Mouse (Mus musculus): Measurements from ENCODE around the gene Rap1b. TPM values are rescaled to one million over a fixed set of nuclear protein-coding genes. Genes with fewer than 3 reads are reported as not detected.
"Not testable (repeated sequence)": the region's sequence is repeated elsewhere in the genome, so short reads cannot be mapped to it uniquely, and the experiment has no call there.

Gene Rap1b
- total RNA-seq (2022), result 10 to 100 TPM; 52.8 to 55.2 (median 53.2) TPM

DNA sequence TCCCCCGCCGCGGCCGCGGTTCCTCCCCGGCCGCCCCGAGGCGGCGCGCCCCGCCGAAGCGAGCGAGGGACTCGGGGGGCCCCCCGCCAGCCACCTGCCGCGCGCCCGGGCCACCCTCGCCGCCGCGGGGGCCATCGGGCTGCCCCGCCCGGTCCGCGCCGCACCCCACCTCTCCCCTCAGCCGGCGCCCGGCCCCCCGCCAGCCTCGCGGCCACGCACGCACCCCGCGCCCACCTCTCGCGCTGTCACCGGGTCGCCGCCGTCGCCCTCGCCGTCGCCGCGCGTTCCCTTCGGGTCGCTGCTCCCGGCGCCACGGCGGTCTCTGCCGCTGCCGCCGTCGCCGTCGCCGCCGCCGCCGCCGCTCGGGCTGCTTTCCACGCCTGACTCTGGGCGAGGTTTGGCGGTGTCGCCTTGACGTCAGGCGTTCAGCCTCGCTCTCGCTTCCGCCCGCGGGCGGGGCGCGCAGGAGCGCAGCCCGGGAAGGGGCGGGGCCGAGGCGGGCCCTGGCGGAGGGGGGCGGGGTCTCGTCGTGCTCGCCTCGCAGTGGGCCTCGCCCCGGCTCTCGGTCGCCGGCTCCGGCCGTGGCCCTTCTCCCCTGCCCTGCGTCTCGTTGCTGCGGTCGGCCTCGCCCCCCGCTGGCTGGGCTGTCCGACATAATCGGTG, at the start of gene Rap1b:
Gene Rap1b, minus strand, starts transcription at position 439 of the 663 bp plus-strand sequence.
- peak; percentile 80 to 93 for DNase-seq (ENCODE audit: low spot score in 2 of 2)

- no peak for DNase-seq (ENCODE audit: low spot score in 2 of 2)
These were observed 49.4 kb upstream of the Rap1b start for GRCm38 (mm10) chr10:117895186-117895585.

- DNase-seq (ENCODE audit: low spot score in 2 of 2), result no peak
These were observed 48.5 kb upstream of the Rap1b start for GRCm38 (mm10) chr10:117894114-117895035.

GRCm38 (mm10) chr10:117893128-117893527, 47.3 kb upstream of the Rap1b start:
- DNase-seq (ENCODE audit: low spot score in 2 of 2), result not testable (repeated sequence)

DNA sequence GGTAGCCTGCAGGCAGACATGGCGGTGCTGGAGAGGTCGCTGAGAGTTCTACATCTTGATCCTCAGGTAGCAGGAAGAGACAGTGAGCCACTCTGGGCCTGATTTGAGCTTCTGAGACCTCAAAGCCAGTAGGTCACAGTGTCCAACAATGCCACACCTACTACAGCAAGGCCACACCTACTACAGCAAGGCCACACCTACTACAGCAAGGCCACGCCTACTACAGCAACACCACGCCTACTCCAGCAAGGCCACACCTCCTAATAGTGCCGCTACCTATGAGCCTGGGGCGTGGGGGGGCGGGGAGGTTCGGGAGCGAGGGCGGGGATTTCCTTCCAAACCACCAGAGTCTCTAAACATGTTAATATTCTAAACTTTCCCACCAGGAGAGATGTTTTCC, 45.5 kb upstream of the Rap1b start:
- DNase-seq (ENCODE audit: low spot score in 2 of 2), result no peak

- no peak for DNase-seq (ENCODE audit: low spot score in 2 of 2)
These were observed 43.0 kb upstream of the Rap1b start for GRCm38 (mm10) chr10:117888822-117889221.

GRCm38 (mm10) chr10:117885358-117885757, 39.5 kb upstream of the Rap1b start:
- no peak for DNase-seq (ENCODE audit: low spot score in 2 of 2)

DNA sequence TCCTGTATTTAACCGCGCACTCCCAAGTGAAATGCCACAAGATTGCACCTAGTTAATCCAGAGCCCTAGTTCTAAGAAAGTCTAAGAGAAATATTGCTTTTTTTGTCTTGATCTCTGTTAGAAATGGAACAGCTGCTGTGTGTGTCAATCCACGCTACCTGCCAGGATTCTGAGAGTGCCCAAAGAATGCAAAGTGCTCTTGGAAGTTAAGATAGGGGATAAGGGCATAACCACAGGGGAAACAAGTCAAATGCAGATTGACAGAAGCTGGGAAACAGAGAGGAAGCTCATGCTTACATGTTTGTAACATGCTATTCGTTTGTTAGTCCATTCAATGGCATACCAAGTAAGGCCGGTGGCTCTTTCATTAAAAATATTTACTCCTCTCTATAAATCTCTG, 38.9 kb upstream of the Rap1b start:
- DNase-seq (ENCODE audit: low spot score in 2 of 2), result no peak

DNA sequence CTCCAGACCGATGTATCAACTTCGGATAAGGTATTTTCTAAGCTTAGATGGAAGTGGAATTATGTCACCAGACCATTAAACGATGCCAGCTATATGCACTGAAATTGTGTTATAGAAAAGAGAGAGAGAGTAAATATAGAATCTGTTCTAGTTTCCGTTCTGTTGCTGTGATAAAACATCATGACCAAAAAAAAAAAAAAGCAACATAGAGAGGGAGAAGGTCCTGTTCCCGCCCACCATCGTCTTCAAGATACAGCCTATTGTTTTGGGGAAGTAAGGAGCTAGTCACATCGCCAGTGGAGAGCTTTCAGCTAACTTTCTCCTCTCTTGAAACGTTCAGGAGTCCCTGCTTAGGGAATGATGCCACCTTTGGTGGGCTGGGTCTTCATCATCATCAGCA, 37.6 kb upstream of the Rap1b start:
- no peak for DNase-seq (ENCODE audit: low spot score in 2 of 2)

DNA sequence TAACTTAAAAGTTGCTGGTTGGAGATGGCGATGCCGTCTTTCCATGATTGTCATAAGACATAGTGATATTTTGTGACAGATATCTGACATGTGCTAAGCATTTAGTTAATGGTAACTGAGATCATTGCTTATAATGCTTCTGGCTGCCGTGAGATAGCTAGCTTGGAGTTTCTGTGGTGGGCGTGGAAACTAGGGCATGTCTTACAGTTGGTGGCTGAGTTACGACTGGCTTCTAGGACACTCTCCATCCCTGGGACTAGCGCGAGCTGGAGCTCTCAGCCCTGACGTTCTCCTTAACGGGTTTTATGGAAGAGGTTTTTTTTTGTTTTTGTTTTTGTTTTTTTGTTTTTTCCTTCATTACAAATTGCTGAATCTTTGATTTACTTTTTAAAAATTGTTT, 32.8 kb upstream of the Rap1b start:
- DNase-seq (ENCODE audit: low spot score in 2 of 2), result no peak

- DNase-seq (ENCODE audit: low spot score in 2 of 2), result peak in 1 of 2 experiments; percentile 26
These were observed 31.0 kb upstream of the Rap1b start for GRCm38 (mm10) chr10:117876801-117877200.

DNA sequence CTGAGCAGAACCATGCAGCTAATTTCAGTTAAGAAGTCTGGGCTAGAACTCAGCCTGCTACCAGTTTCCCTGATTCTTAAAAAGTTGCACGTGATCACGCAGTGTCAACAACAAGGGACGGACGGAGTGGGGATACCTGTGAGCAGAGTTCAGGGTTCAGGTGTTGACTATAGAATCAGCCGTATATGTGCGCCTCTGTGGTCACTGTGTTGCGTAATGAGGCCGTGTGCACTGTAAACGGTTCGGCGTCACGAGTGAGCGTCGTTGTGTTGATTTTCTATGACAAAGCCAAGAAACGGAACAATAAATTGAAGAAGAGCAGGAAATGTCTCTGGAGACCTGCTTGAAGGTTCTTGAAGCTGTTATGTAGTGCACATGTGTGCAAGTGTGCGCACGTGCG, 30.6 kb upstream of the Rap1b start:
- DNase-seq (ENCODE audit: low spot score in 2 of 2), result no peak

DNA sequence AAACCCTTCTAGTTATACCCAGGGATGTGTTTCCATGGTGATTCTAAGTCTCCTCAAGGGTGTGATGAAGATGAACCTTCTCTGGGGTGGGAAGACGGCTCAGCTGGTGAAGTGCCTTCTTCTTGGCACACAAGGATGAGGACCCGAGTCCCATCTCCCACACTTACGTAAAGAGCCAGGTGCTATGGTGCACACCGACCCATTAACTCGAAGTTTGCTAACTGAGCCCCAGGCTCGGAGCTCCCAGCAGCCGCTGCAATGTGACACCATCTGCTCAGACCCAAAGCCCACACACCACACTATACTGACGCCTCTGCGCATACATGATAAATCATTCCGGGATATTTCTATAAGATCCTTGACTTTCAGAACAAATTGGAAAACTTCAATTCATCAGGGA, 29.1 kb upstream of the Rap1b start:
- DNase-seq (ENCODE audit: low spot score in 2 of 2), result peak in 1 of 2 experiments; percentile 79

DNA sequence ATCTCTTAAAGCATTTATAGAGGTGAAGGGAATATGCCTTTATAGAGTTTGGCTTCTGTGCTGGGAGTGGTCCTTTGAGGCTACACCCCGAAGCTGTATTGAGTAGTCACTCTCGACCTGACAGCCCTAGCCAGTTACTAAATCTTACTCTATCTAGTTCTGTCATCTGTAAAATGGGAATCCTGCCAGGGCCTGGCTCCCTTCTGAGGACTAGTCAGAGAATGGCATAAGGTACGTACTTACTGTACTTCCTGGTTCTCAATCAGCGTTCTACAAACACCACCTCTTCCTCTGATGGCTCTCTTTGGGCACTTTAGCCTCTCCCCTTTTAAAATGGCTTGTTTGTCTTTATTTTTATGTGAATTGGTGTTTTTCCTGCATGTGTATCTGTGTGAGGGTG, 28.1 kb upstream of the Rap1b start:
- no peak for DNase-seq (ENCODE audit: low spot score in 2 of 2)

- DNase-seq (ENCODE audit: low spot score in 2 of 2), result no peak
These were observed 26.6 kb upstream of the Rap1b start for GRCm38 (mm10) chr10:117872468-117872867.

- DNase-seq (ENCODE audit: low spot score in 2 of 2), result no peak
These were observed 21.5 kb upstream of the Rap1b start for GRCm38 (mm10) chr10:117867301-117867700.

DNA sequence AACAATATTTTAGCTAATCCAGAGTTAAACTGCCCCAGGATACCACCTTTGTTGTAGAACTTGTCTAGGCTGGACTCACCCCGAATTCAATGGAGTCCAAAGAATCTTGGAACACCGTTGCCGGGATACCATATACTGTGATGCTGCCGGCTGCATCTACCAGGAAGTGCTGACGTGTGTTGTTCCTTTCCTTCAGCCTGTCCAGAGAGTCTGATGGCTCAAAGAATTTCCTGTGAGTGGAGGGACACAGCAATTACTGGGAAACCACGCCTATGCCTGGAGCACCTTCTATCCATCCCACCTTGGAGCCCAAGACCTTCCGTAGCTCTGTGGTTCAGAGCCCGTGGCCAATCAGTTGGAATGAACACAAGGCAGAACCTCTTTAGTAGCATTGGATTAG, 20.8 kb upstream of the Rap1b start:
- no peak for DNase-seq (ENCODE audit: low spot score in 2 of 2)

DNA sequence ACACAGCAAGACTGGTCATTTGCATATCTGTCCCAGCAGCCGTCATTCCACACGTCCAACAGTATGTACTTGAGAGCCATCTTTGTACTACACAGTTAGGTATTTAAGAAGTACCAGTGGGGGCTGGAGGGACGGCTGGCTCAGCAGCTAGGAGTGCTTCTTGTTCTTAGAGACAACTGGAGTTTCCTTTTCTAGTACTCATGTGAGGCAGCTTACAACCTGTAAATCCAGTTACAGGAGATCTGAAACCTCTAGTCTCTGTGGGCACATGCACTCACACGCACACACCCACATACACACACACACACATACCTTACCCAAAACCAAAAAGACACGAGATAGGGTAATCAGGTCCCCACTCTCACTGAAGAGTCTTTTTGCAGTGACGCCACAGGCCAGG, 18.9 kb upstream of the Rap1b start:
- no peak for DNase-seq (ENCODE audit: low spot score in 2 of 2)

- no peak for DNase-seq (ENCODE audit: low spot score in 2 of 2)
These were observed 18.4 kb upstream of the Rap1b start for GRCm38 (mm10) chr10:117864251-117864650.

DNA sequence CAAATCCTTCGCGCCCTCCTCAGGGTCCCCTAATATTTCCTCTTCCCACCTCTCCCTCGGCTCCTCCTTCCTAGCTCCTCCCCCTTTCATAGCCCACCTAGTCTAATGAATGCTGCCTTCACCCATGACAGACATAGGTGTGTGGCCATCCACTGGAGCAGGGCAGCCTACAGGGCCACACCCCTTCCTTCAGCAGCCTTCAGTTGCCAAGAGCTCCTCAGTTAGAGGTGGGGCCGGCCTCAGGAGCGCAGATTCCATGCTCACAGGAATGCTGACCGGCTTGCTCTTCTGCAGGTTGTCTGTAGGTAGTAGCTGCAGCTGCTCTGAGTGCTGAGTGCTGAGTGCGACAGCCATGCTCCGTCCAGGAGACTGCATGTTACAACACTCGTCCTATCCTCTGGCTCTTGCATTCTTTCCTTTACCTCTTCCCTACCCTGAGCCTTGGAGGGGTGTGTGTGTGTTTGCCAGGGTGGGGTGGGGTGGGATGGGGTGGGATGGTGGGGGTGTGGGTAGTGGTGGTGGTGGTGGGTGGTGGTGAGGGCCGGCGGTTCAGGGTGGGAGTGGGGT, 16.3 kb upstream of the Rap1b start:
- DNase-seq (ENCODE audit: low spot score in 2 of 2), result no peak

DNA sequence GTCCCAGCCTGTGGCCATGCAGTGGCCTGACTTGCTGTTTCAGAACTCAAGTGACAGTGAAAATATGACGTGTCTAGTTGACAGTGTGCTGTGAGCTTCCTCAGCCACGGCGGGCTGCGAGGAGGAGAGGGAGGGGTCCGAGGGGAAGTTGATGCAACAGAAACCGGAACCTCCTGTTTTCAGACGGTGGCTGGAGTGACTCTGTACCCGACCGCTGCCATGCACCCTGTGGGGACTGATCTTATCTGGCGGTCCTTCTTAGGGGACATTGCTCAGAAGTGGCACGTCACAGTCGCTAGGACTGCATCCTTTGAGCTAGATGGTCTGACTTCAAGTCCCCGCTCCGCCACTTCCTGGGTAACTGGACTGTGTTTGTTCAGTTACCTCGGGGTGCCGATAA, 15.1 kb upstream of the Rap1b start:
- no peak for DNase-seq (ENCODE audit: low spot score in 2 of 2)

GRCm38 (mm10) chr10:117860361-117860760, 14.5 kb upstream of the Rap1b start:
- no peak for DNase-seq (ENCODE audit: low spot score in 2 of 2)

Measured in left cerebral cortex, adult 8-10 months (tissue).